Mouse (Mus musculus) heart, postnatal 10 days (tissue): Measurements from ENCODE around the gene Cachd1. TPM values are rescaled to one million over a fixed set of nuclear protein-coding genes. Genes with fewer than 3 reads are reported as not detected.

ENCODE experiments used
- DNase-seq, 2 experiments: peaks; one replicate each; pipeline ENCODE4 v3.0.0; 2021
- intact Hi-C: fragments of 180-260 bp; cut with DNase I; formaldehyde crosslinking; loops from one replicate; pipeline ENCODE4 v1.15.1; 2025
- total RNA-seq, 2 experiments: library from RNA; stranded (reverse); gene quantifications; 2 replicates each; pipeline ENCODE4 v1.2.3; 2021

Gene Cachd1
- total RNA-seq, 2 experiments from 2014 or later = 5.5 to 8.5 TPM

DNA sequence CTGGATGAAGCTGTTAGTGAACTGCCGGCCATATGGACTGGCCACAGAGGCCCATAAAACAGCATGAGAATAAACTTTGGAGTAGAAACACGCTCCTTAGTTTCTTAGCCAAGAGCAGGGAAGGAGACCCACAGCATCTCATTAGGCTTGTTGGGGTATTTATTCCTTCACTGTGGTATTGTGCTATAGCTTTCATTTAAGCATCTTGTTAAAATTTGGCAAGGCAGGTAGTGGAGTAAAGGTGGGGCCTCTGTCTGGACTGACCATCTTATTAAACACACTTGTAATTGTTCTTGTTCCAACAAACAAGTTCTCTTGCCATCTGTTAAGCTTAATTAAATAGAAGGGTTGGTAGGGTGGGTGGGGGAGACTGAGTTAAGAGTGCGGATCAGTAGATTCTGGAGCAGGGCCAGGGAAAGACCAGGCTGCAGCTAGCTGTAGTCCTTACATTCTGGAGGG lies 81.0 kb downstream of the Cachd1 start:
- DNase-seq = no peak
- intact Hi-C loops = no loop called here

DNA sequence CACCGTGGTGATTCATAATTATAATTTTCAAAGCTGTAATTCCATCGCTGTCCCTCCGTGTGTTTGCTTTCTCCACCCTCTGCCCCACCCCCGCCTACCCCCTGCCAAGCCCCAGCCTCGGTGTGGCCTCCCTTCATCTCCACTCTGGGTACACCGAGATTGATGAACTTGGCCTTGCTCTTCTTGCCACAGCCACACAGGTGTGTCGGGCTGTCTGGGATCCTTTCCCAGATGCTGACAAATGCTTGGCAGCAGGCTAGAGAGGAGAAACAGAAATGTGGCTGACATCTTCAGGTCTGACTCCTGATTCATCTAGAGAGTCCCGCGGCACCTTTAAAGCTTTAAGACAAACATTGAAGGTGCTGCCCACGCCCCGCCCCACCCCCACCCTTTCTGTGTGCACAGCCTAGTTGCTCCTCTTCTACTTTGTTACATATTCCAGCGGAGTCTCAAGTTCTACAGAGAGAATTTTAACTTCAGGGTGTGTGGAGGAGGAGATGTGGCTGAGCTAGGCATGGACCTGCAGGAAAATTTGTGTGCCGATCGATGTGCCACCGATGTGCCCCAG lies 87.5 kb downstream of the Cachd1 start:
- DNase-seq = no peak

DNA sequence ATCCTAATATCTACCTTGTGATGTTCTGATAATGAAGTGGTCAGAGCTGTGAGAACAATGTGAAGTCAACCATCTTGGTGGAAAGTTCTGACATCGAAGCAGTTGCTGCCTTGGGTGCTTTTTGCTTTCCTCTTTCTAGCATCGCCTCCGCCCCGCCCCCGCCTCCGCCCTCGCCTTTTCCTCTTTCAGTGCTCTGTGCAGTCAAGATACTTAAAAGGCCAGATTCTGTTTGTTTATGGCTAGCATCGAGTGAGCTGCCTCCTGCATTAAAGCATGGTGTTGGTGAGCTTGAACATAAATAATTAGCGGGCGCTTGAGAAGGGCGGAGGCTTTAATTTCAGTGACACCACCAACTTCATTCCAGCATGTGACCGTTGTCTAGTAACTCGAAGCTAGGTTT lies 88.9 kb downstream of the Cachd1 start:
- intact Hi-C loops = no loop called here
- DNase-seq = no peak

More for the DNA sequence above, 87.5 kb downstream of the Cachd1 start:
- intact Hi-C loops = no loop called here

DNA sequence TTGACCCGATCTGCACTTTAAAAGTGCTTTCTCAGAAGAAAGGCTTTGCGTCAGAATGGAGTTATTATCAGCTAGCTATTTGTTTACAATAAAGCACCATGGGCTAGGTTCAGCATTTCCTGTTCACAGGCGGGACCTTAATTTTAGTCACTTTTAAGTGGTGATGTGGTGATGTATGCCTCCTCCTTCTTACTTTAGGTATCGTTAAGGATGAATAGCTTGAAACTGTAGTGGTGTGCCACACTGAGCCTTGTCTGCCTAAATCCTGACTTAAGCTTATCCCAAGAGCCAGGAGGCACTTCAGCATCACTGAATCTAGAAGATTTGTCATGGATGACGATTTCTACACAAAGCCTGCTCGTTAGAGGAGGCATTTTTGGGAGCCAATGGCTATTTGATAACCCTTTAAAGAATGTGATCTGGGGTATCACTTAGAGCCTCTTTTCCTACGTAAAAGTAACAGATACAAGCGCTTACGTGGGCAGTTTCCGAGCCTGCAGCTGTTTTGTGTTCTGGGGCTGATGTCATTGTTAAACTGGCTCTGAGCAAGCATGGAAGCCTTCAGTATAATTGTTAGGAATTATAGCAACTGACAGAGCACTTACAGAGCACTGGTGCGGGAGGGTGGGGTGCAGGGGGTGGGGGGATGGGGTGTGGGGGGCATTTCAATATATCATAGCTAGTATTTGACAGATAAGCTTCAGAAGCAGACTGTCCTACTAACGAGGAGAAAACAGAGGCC lies 89.7 kb downstream of the Cachd1 start:
- intact Hi-C loops = no loop called here
- no peak for DNase-seq

DNA sequence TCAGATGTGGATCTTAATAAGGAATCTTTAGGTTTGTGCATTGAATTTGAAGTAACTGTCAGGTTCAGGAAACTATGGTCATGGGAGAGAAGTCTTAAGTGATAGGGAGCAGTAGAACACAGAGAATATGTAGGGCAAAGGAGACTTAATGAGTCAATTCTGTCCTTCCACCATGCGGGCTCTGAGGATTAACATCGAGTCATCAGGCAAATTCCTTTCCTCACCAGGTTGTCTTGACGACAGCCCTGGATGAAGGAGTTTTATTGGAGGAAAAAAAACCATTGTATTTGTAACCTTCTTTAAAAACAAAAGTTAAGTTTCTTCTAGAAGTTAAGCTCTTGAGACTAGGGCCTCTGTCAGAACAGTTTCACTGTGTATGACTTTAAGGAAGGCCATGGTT lies 100.9 kb downstream of the Cachd1 start:
- DNase-seq = no peak
- intact Hi-C loops = no loop called here

DNA sequence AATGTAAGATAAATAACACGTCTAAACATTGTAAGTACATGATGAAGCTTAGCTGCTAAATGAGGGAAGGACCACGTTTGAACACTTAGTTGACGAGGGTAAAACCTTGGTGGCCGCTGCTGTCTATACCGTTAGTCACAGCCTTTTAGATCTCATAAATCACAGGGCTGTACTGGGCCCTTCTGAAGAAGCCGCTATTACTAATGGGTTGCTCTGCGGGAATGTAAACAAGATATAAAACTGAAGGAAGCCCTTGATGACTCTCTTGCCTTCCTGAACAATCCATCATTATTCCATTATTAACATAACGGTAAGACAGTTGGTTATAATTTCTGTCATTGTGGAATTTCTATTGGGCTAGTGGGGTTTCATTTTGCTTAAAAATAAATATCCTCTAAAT lies 102.9 kb downstream of the Cachd1 start:
- intact Hi-C loops = no loop called here
- DNase-seq = no peak

DNA sequence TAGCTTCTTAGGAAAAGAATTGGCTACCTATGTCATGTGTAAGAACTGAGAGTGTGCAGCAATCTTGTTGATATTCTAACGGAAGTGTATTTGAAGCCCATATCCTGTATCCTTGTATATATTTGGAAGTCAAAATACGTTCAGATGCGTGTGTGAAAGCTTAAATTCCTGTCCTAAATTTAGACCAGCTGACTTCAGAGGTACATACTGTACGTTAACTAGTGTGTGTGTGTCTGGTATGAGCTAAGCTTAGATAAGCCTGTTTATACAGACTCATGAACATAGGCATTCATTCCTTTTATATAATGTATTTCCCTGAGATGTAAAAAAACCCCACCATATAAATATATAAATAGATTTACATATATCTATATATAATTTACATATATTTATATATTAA lies 103.6 kb downstream of the Cachd1 start:
- no peak for DNase-seq
- intact Hi-C loops = loop anchor here (5.0 kb wide), 1 partner anchor 103 kb away; the partner anchor contains the start of gene Cachd1

DNA sequence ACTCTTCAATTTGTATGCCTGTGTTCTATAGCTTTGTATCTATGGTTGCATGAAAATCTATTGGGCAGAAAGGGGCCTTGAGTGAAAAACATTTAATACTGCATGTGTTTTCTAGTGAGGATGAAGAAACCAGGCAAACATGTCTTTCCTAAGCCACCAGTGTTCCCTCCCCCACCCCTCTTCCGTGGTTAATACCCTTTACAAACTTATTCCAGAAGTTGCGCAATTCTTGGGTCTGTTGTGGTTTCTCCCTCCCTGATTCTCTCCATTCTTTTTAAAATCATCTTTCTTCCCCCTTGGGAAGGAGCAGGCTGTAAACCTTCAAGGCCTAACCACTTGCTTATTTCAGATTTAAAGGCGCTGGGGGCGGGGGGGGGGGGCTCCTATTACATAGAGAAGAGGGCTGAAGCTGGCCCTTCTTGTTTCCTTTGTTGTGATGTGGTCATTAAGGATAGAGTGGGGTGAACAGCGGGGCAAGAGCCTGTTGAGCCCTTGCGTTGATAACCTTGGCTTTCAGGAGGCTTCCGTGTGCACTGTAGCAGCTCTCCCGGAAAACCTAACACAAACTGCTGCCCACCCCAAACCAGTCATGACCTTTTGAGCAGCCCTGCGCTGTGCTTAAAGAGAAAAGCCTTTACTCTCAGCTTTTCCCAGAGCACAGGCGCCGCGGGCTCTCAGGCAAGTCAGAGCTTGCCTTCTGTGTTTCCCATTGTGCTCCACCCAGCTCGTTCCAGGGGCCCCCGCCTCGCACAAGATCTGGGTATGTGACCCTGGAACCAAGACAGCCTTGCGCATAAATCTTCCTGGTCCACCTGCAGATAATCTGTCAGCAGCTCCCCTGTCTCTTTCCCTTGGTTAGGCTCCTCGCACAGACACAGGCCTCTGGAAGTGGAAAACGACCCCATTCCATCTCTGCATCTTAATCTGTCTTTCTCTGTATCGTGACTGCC lies 109.6 kb downstream of the Cachd1 start:
- intact Hi-C loops = no loop called here
- DNase-seq = no peak

DNA sequence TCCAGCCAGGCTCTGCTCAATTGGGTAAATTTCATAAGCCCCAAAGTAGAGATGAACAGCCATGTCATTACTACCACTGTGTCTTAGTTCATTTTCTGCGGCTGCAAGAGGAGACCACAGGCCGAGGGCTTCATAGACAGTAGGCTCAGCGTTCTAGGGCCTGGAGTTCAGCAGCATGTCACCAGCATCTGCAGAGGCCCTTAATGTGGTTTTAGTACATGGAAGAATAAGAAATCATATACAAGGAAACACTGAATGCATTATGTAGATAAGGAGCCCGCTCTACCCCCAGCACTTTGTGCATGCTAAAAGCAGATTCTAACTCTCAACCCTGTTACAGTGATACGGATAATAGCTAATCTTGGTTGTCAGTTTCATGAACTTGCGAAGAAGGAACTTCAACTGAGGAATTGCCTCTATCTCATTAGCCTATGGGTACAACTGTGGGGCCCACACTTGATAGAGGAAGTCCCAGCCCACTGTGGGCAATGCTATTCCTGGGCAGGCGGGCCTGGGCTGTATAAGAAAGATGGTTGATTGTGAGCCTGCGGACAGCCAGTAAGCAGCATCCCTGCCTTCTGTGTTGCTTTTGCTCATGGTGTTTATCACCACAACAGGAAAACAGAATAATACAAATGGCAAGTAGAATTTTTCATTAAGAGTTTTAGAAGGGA lies 110.4 kb downstream of the Cachd1 start:
- intact Hi-C loops = no loop called here
- no peak for DNase-seq

DNA sequence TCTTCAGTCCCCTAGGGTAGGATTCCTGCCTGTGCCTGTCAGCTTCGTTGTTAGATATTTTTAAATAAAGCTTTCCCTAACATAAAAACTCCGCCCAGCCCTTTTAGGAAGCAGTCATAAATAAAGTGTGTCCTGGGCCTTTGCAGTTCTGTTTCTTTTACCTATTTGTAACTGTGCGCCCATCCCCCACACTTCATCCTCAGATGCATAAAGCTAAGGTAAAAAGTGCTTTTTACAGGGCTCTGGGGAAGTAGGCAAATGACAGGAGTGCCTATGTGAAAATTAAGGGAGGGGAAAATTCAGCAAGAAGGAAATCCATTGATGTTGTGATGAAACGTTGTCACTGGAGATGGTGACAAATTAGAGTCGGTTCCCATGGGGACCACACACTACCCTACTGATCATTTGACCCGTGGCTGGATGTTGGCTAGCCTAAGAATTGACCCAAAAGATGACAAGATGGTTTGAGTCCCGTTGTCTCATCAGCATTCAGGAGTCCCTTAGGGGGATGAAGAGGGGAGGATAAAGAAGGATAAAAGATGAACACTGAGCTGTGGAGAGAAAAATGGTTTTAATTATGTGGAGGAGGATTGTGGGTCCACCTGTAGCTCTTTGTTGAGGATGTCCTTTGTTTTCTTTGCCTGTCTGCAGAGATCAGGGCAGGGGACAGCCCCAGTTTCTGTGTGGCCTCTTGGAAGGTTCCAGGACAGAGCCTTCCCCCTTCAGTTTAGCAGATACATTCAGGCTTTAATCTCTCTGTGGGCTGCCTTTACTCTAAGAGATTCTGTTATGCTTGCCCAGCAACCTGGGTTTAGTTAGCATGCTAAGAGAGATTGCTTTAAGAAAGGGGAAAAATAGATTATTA lies 113.9 kb downstream of the Cachd1 start:
- DNase-seq = no peak
- intact Hi-C loops = no loop called here

DNA sequence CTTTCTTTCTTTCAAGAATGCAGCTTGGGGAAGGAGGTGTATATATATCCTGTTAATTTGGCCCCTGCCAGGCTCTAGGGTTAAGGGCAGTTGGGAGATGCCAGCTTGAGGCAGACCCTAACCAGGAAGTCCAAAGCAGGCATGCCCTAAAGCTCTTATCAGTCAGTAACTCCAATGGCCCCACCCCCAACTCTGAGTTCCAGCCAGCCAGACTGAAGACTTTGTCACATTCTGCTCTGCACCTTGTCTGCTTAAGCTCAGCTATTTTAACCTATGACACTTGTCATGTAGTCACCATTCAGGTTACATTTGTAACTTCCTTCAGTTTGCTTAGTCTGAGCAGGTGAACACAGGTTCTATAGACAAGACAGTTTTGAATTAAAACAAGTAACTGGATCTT lies 117.3 kb downstream of the Cachd1 start:
- DNase-seq = peak in 1 of 2 experiments; percentile 20
- intact Hi-C loops = no loop called here

DNA sequence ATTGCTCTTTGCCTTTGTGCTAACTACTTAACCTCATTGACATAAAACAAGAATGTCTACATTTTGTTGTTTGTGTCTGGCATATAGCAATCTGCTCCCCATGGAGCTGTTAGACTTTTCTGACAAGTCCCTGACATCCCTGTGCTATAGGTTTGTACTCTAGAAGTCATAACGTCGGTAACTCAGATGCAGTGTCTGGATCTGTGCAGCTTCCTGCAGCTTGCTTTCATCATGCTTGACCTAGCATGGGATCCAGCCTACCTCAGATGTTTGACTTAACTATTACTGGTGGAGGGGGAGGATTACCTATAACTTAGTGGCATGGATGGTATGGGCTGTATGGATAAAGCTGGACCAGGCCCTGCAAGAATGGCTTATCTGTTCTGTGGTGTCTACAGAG lies 117.7 kb downstream of the Cachd1 start:
- intact Hi-C loops = no loop called here
- DNase-seq = no peak

DNA sequence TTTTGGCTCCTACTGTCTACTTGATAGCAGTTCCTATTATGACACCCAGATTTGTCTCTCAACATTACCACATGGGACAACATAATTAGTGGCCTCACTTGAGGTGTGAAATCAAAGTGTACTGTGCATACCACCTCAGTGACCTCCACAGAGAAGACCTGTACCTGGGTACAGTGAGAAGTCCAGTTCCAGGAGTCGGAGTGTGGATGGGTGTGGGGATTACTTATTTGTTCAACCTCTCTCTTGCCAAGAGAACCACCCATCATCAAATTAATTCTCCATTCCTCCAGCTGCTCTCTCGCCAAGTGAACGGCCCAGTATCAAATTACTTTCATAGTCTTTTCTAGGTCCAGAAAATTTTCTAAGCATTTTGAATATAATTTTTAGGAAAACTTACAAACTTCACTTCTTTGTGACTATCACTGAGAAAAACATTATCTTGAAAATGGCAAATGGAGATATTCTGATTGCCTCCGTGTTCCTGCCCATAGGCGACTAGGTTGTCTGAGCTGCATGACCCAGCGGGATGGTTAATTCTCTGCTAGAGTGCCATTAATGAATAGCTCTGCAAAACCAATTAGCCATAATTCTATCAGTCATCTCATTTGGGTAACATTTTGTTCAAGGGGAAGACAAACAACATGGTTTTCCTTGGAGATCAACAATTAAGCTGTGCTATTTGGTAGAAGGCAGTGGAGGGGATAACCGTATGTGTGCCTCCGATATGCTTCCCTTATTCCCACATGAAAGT lies 120.0 kb downstream of the Cachd1 start:
- no peak for DNase-seq
- intact Hi-C loops = no loop called here

DNA sequence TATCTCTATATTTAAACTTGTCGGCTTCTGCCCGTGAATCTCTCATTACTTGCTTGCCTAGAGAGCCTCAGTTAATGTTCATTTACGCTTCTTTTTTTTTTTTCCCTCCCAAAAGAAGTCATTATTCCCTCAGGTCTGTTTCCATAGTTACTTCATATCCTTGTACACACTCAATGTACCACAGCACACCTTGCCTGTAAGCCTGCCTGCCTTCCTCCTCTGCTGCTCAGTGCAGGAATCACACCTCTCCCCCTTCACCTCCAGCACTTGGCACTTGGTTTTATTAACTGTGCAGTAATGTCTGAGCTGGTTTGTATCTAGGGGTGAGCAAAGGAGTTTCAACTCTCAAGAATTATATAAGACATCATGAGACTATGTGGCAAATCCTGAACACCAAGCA lies 121.5 kb downstream of the Cachd1 start:
- no peak for DNase-seq
- intact Hi-C loops = no loop called here

DNA sequence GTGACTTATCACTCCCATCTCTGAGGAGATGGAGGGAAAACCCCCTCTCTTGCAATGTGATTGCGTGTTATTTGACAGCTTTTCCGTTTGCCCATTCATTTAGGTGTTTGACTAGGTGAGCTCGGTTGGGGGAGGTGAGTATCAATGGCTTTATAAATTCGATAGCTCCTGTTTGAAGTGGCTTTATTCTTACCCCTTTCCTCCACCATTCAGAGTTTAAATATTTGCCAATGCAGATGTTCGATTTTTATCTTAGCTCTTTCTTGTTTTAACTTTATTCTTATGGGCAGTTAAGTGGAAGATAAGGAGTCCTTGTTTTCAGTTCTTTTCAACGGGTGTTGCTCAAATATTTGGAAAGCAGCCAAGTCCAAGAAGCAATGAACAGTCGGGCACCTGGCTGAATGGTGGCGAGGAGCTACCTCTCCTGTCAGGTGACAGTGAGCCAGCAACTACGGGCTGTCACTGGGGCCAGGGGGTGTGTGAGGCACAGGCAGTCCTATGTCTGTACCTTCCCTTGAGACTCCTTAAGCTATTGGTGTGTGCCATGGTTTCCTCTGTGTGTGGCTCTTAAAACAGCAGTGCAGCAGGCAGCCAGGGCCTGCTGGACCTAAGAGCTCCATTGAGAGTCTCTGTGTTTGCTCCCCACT lies 133.3 kb downstream of the Cachd1 start:
- intact Hi-C loops = no loop called here
- peak in 1 of 2 experiments; percentile 11 for DNase-seq

DNA sequence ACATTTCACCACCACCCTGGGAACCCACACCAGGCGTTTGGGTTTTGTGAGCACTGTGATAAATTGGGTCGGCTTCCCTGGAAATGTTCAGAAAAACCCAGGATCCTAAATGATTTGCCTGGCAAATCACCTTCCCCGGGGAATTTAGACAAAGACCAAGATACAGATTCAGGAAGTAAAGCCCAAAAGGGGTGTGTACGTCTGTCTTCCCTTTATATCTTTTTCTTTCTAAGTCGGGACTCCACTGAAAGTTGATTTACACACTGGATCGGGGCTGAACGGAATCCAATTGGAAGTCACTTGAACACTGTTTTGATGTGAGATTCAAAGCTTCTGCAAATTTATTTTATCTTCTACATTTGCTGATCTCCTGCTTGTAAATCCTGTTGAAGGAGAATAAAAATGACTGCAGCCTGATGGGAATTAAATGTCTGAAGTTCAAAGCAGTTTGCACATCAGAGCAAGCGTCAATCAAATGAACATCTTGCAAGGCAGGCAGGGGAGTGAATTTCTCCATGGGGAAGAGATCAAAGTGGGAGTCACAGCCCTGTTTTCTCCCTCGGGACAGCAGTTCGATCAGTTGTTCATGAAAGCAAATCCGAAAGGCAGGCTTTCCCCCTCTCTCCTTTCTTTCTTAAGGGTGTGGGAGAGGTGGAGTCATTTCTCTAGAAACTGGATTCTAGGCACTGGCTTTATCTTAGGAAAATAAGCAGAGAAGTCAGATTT lies 134.3 kb downstream of the Cachd1 start:
- intact Hi-C loops = no loop called here

DNA sequence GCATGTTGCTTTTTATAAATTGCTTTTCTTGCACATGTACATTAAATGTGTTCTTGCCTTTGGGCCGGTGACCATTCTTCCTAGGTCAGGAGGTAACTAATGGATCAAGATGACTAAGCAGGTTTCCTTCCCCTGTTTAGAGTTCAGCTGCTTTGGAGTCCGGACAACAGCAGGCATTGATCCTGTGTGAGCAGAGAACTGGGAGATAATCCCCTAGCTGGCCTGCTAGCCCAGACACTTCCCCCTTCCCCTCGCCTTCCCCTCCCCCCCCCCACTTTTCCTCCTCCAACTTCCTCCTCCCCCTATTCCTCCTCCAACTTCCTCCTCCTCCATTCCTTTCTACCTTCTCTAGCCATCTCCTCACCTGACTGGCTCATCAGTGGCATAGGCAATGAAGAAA lies 135.2 kb downstream of the Cachd1 start:
- intact Hi-C loops = no loop called here

More for the DNA sequence above, 134.3 kb downstream of the Cachd1 start:
- no peak for DNase-seq

DNA sequence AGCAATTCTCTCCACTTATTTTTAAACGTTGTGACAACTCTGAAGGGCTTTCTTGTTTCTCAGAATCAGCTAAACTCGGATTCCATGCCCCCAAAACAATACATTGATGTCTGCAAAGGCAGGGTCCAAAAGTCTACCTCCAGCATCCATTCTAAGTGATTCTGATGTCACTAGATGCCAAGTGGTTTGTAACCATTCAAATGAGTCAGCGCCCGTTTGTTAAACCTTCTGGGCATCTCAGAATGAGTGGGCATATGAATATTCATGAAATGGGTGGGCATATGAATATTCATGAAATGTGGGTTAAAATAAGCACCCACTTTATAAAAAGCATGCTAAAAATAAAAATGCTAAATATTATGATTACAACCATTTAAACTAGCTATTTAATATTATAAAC lies 137.2 kb downstream of the Cachd1 start:
- DNase-seq = no peak
- intact Hi-C loops = no loop called here

More for the DNA sequence above, 135.2 kb downstream of the Cachd1 start:
- no peak for DNase-seq
